Mouse (Mus musculus): ENCODE measurements around the gene Rnf126. TPM values are rescaled to one million over a fixed set of nuclear protein-coding genes. Genes with fewer than 3 reads are reported as not detected.

Rnf126 gene
- total RNA-seq, 2 experiments from 2014 or later = 2.6 to 12.1 TPM

DNA sequence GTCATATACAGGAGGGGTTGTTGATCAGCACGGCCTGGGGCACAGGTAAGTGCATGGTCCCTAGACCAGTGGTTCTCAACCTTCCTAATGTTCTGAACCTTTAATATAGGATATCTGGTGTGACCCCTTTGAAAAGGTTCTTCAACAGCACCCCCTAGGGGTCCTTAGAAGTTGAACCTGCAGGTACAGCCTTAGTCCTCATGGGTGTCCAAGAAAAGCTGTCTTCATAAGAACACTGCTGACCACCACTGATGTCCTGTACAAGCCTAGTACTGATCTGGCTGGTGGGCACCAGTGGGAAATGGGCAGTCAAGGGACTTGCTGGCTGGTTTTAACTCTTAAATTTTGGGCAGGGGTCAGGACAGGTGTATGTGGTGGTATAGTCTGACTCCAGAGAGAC lies 54.7 kb downstream of the Rnf126 start:
- peak; percentile 25 for ATAC-seq (replicated peaks; ENCODE audit: low FRiP score, poor library complexity, severe bottlenecking)

DNA sequence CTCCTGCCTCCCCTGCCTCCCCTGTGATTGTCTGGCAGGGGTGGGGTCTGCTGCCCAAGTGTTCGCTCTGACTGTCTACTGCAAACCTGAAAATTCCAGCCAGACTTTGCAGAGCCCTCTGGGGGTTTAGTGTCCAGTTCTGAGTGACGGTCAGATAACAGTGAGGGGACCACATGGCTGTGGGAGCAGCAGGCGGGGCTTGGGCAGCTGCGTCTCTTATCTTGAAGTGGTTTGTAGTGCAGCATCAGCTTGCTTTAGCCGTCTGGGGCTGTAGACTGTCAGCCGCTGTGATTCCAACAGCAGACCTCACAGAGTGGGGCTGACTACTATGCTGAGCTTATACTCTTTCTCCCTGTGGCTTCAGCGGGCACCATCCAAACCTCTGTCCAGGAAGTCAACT lies 57.4 kb downstream of the Rnf126 start:
- ATAC-seq (replicated peaks; ENCODE audit: low FRiP score, poor library complexity, severe bottlenecking) = no peak

DNA sequence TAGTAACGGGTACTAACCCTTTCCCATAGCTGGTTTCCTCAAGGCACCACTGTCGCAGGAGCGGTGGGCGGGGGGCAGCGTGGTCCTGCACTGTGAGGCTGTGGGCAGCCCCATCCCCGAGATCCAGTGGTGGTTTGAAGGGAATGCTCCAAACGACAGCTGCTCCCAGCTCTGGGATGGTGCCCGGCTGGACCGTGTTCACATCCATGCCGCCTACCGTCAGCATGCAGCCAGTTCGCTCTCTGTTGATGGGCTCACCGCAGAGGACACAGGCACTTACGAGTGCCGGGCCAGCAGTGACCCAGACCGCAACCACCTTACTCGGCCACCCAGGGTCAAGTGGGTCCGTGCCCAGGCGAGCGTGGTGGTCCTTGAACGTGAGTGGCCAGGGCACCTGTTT lies 58.1 kb downstream of the Rnf126 start:
- ATAC-seq (replicated peaks; ENCODE audit: low FRiP score, poor library complexity, severe bottlenecking) = no peak

Other genes with a start within 250 kb of the Rnf126 start
Only the 30 nearest of the 34 such genes appear.
- 1.5 TPM in 1 of 2 replicates, not detected in the other for gene Mier2, start 211.8 kb downstream of the Rnf126 start, total RNA-seq (2015; ENCODE audit: low replicate concordance)
- 1.9 TPM in 1 of 2 replicates, not detected in the other for gene Mier2, start 211.8 kb downstream of the Rnf126 start, total RNA-seq (2017; ENCODE audit: low replicate concordance)
- not detected in 2 replicates for gene Theg, start 179.6 kb downstream of the Rnf126 start, total RNA-seq (2015; ENCODE audit: low replicate concordance)
- gene Theg, start 179.6 kb downstream of the Rnf126 start, total RNA-seq (2017; ENCODE audit: low replicate concordance) = not detected in 2 replicates
- gene C2cd4c, start 152.9 kb downstream of the Rnf126 start, total RNA-seq (2015; ENCODE audit: low replicate concordance) = not detected in 2 replicates
- not detected in 2 replicates for gene C2cd4c, start 152.9 kb downstream of the Rnf126 start, total RNA-seq (2017; ENCODE audit: low replicate concordance)
- gene Shc2, start 129.0 kb downstream of the Rnf126 start, total RNA-seq (2015; ENCODE audit: low replicate concordance) = not detected in 2 replicates
- gene Shc2, start 129.0 kb downstream of the Rnf126 start, total RNA-seq (2017; ENCODE audit: low replicate concordance) = not detected in 2 replicates
- gene Odf3l2, start 121.2 kb downstream of the Rnf126 start, total RNA-seq (2015; ENCODE audit: low replicate concordance) = not detected in 2 replicates
- gene Odf3l2, start 121.2 kb downstream of the Rnf126 start, total RNA-seq (2017; ENCODE audit: low replicate concordance) = not detected in 2 replicates
- not detected in 2 replicates for gene Madcam1, start 102.4 kb downstream of the Rnf126 start, total RNA-seq (2015; ENCODE audit: low replicate concordance)
- 0.84 TPM in 1 of 2 replicates, not detected in the other for gene Madcam1, start 102.4 kb downstream of the Rnf126 start, total RNA-seq (2017; ENCODE audit: low replicate concordance)
- 2.9 and 6.3 TPM in 2 replicates for gene Tpgs1, start 97.6 kb downstream of the Rnf126 start, total RNA-seq (2015; ENCODE audit: low replicate concordance)
- 0.56 and 0.68 TPM in 2 replicates for gene Tpgs1, start 97.6 kb downstream of the Rnf126 start, total RNA-seq (2017; ENCODE audit: low replicate concordance)
- 20.5 and 25.9 TPM in 2 replicates for gene Cdc34, start 84.8 kb downstream of the Rnf126 start, total RNA-seq (2015; ENCODE audit: low replicate concordance)
- gene Cdc34, start 84.8 kb downstream of the Rnf126 start, total RNA-seq (2017; ENCODE audit: low replicate concordance) = 36.7 and 46.1 TPM in 2 replicates
- not detected in 2 replicates for gene Gzmm, start 77.9 kb downstream of the Rnf126 start, total RNA-seq (2015; ENCODE audit: low replicate concordance)
- 1.7 TPM in 1 of 2 replicates, not detected in the other for gene Gzmm, start 77.9 kb downstream of the Rnf126 start, total RNA-seq (2017; ENCODE audit: low replicate concordance)
- 913 and 945 TPM in 2 replicates for gene Bsg, start 62.5 kb downstream of the Rnf126 start, total RNA-seq (2015; ENCODE audit: low replicate concordance)
- 805 and 888 TPM in 2 replicates for gene Bsg, start 62.5 kb downstream of the Rnf126 start, total RNA-seq (2017; ENCODE audit: low replicate concordance)
- gene Hcn2, start 50.3 kb downstream of the Rnf126 start, total RNA-seq (2015; ENCODE audit: low replicate concordance) = not detected in 2 replicates
- gene Hcn2, start 50.3 kb downstream of the Rnf126 start, total RNA-seq (2017; ENCODE audit: low replicate concordance) = not detected in 2 replicates
- 3.6 and 4.8 TPM in 2 replicates for gene Polrmt, start 20.4 kb downstream of the Rnf126 start, total RNA-seq (2015; ENCODE audit: low replicate concordance)
- 1.1 and 5.0 TPM in 2 replicates for gene Polrmt, start 20.4 kb downstream of the Rnf126 start, total RNA-seq (2017; ENCODE audit: low replicate concordance)
- gene Fgf22, start 11.9 kb downstream of the Rnf126 start, total RNA-seq (2015; ENCODE audit: low replicate concordance) = not detected in 2 replicates
- 0.26 TPM in 1 of 2 replicates, not detected in the other for gene Fgf22, start 11.9 kb downstream of the Rnf126 start, total RNA-seq (2017; ENCODE audit: low replicate concordance)
- 1.7 and 5.8 TPM in 2 replicates for gene Fstl3, start 10.3 kb upstream of the Rnf126 start, total RNA-seq (2015; ENCODE audit: low replicate concordance)
- gene Fstl3, start 10.3 kb upstream of the Rnf126 start, total RNA-seq (2017; ENCODE audit: low replicate concordance) = not detected in 2 replicates
- gene Prss57, start 24.0 kb upstream of the Rnf126 start, total RNA-seq (2015; ENCODE audit: low replicate concordance) = 30.5 and 45.0 TPM in 2 replicates
- 6.8 and 14.3 TPM in 2 replicates for gene Prss57, start 24.0 kb upstream of the Rnf126 start, total RNA-seq (2017; ENCODE audit: low replicate concordance)
- 9.4 and 12.5 TPM in 2 replicates for gene Palm, start 26.6 kb upstream of the Rnf126 start, total RNA-seq (2015; ENCODE audit: low replicate concordance)
- 4.5 and 10.0 TPM in 2 replicates for gene Palm, start 26.6 kb upstream of the Rnf126 start, total RNA-seq (2017; ENCODE audit: low replicate concordance)
- gene Misp, start 54.0 kb upstream of the Rnf126 start, total RNA-seq (2015; ENCODE audit: low replicate concordance) = not detected in 2 replicates
- gene Misp, start 54.0 kb upstream of the Rnf126 start, total RNA-seq (2017; ENCODE audit: low replicate concordance) = not detected in 2 replicates
- 45.2 and 66.7 TPM in 2 replicates for gene Ptbp1, start 87.5 kb upstream of the Rnf126 start, total RNA-seq (2015; ENCODE audit: low replicate concordance)
- gene Ptbp1, start 87.5 kb upstream of the Rnf126 start, total RNA-seq (2017; ENCODE audit: low replicate concordance) = 38.2 and 53.2 TPM in 2 replicates
- 420 and 449 TPM in 2 replicates for gene Prtn3, start 107.5 kb upstream of the Rnf126 start, total RNA-seq (2015; ENCODE audit: low replicate concordance)
- gene Prtn3, start 107.5 kb upstream of the Rnf126 start, total RNA-seq (2017; ENCODE audit: low replicate concordance) = 114 and 118 TPM in 2 replicates
- 2.1 and 3.1 TPM in 2 replicates for gene Plppr3, start 107.7 kb upstream of the Rnf126 start, total RNA-seq (2015; ENCODE audit: low replicate concordance)
- gene Plppr3, start 107.7 kb upstream of the Rnf126 start, total RNA-seq (2017; ENCODE audit: low replicate concordance) = 4.9 and 6.8 TPM in 2 replicates
- 996 and 1,031 TPM in 2 replicates for gene Elane, start 119.3 kb upstream of the Rnf126 start, total RNA-seq (2015; ENCODE audit: low replicate concordance)
- 253 and 405 TPM in 2 replicates for gene Elane, start 119.3 kb upstream of the Rnf126 start, total RNA-seq (2017; ENCODE audit: low replicate concordance)
- gene Cfd, start 123.9 kb upstream of the Rnf126 start, total RNA-seq (2015; ENCODE audit: low replicate concordance) = not detected in 2 replicates
- not detected in 2 replicates for gene Cfd, start 123.9 kb upstream of the Rnf126 start, total RNA-seq (2017; ENCODE audit: low replicate concordance)
- gene Med16, start 142.0 kb upstream of the Rnf126 start, total RNA-seq (2015; ENCODE audit: low replicate concordance) = 5.9 and 11.3 TPM in 2 replicates
- gene Med16, start 142.0 kb upstream of the Rnf126 start, total RNA-seq (2017; ENCODE audit: low replicate concordance) = 4.7 and 9.1 TPM in 2 replicates
- gene Gm26602, start 143.9 kb upstream of the Rnf126 start, total RNA-seq (2015; ENCODE audit: low replicate concordance) = not detected in 2 replicates
- not detected in 2 replicates for gene Gm26602, start 143.9 kb upstream of the Rnf126 start, total RNA-seq (2017; ENCODE audit: low replicate concordance)
- gene Kiss1r, start 150.0 kb upstream of the Rnf126 start, total RNA-seq (2015; ENCODE audit: low replicate concordance) = not detected in 2 replicates
- gene Kiss1r, start 150.0 kb upstream of the Rnf126 start, total RNA-seq (2017; ENCODE audit: low replicate concordance) = 0.14 TPM in 1 of 2 replicates, not detected in the other
- gene R3hdm4, start 154.3 kb upstream of the Rnf126 start, total RNA-seq (2015; ENCODE audit: low replicate concordance) = 42.8 and 46.1 TPM in 2 replicates
- 25.0 and 28.3 TPM in 2 replicates for gene R3hdm4, start 154.3 kb upstream of the Rnf126 start, total RNA-seq (2017; ENCODE audit: low replicate concordance)
- gene Arid3a, start 160.1 kb upstream of the Rnf126 start, total RNA-seq (2015; ENCODE audit: low replicate concordance) = 6.3 and 8.8 TPM in 2 replicates
- 10.5 and 14.7 TPM in 2 replicates for gene Arid3a, start 160.1 kb upstream of the Rnf126 start, total RNA-seq (2017; ENCODE audit: low replicate concordance)
- gene Wdr18, start 193.2 kb upstream of the Rnf126 start, total RNA-seq (2015; ENCODE audit: low replicate concordance) = 4.0 and 7.5 TPM in 2 replicates
- 2.5 and 14.2 TPM in 2 replicates for gene Wdr18, start 193.2 kb upstream of the Rnf126 start, total RNA-seq (2017; ENCODE audit: low replicate concordance)
- gene Grin3b, start 203.8 kb upstream of the Rnf126 start, total RNA-seq (2015; ENCODE audit: low replicate concordance) = not detected in 2 replicates
- not detected in 2 replicates for gene Grin3b, start 203.8 kb upstream of the Rnf126 start, total RNA-seq (2017; ENCODE audit: low replicate concordance)
- gene Tmem259, start 217.4 kb upstream of the Rnf126 start, total RNA-seq (2015; ENCODE audit: low replicate concordance) = 13.6 and 29.6 TPM in 2 replicates
- 12.8 and 22.6 TPM in 2 replicates for gene Tmem259, start 217.4 kb upstream of the Rnf126 start, total RNA-seq (2017; ENCODE audit: low replicate concordance)